Mouse (Mus musculus) forebrain, postnatal 0 days (tissue): Measurements from ENCODE around the gene Samd4b. TPM values are rescaled to one million over a fixed set of nuclear protein-coding genes. Genes with fewer than 3 reads are reported as not detected.

Experiments used
- ATAC-seq: fragments of 200-750 bp; cut with Nextera tagmentation; 2 replicates; pipeline ENCODE4 v1.8.0; 2017; ENCODE audit warnings: mild to moderate bottlenecking, moderate library complexity
- DNase-seq: peaks from one replicate; pipeline ENCODE4 v3.0.0-alpha.2; 2015
- H3K27ac ChIP-seq: fragments of 300-500 bp; sonication (generic); 2 replicates; pipeline ENCODE4 v1.5.1; 2014; ENCODE audit warnings: low read depth, mild to moderate bottlenecking, antibody characterized with exemption, low read length, moderate library complexity, mixed read lengths
- H3K27me3 ChIP-seq: fragments of 300-500 bp; sonication (generic); 2 replicates; pipeline ENCODE4 v1.6.1; 2014; ENCODE audit warnings: mild to moderate bottlenecking, low read length, mixed read lengths; ENCODE audit not compliant: insufficient read depth
- H3K36me3 ChIP-seq: fragments of 300-500 bp; sonication (generic); 2 replicates; pipeline ENCODE4 v1.6.1; 2014; ENCODE audit warnings: mild to moderate bottlenecking, moderate library complexity; ENCODE audit not compliant: insufficient read depth
- H3K4me1 ChIP-seq: fragments of 300-500 bp; sonication (generic); 2 replicates; pipeline ENCODE4 v1.6.1; 2014; ENCODE audit warnings: antibody characterized with exemption; ENCODE audit not compliant: insufficient read depth
- H3K4me2 ChIP-seq: fragments of 300-500 bp; sonication (generic); 2 replicates; pipeline ENCODE4 v1.6.1; 2014; ENCODE audit warnings: low read depth, mild to moderate bottlenecking, moderate library complexity
- H3K4me3 ChIP-seq: fragments of 300-500 bp; sonication (generic); 2 replicates; pipeline ENCODE4 v1.5.1; 2014; ENCODE audit warnings: low read depth, low read length, mixed read lengths
- H3K9ac ChIP-seq: fragments of 300-500 bp; sonication (generic); 2 replicates; pipeline ENCODE4 v1.6.1; 2014; ENCODE audit warnings: mild to moderate bottlenecking
- H3K9me3 ChIP-seq: fragments of 300-500 bp; sonication (generic); 2 replicates; pipeline ENCODE4 v1.6.1; 2016; ENCODE audit warnings: low read length
- CTCF ChIP-seq: sonication (generic); IDR thresholded peaks from 2 replicates; pipeline ENCODE4 v1.5.1; 2016; ENCODE audit warnings: antibody characterized with exemption, control low read depth, low read depth
- WGBS: fragments of 180-500 bp; shearing (Covaris S2); extraction: QIAGEN DNeasy Blood & Tissue Kit; methylation state at CpG from one replicate; pipeline ENCODE4 v1.1.7; 2014; 5-methylcytosine and 5-hydroxymethylcytosine counted together
- polyA plus RNA-seq: library from polyadenylated mRNA; unstranded; fragments of >200 nt; fragmentation: Nextera tagmentation; extraction: Ambion mirVana; gene quantifications from 2 replicates; pipeline ENCODE4 v1.2.1, GENCODE M21; 2015
- total RNA-seq: library from RNA; depleted of rRNA; stranded (reverse); fragments of >200 nt; gene quantifications from 2 replicates; pipeline ENCODE4 v1.2.3, GENCODE M21; 2014

Gene Samd4b
- total and polyA plus RNA-seq, 2 experiments from 2014 or later = 23.3 to 49.1 TPM

GRCm38 (mm10) chr7:28562371-28562770, 35.6 kb downstream of the Samd4b start:
- Histone ChIP-seq H3K27ac (no peak overlapping the region), H3K9ac (no peak overlapping the region), H3K36me3 (peaks cover 72% of the 10 kb centered on the region), H3K4me2 (no peak overlapping the region), H3K4me1 (no peaks in the 10 kb centered on the region), H3K27me3 (no peaks in the 10 kb centered on the region), H3K4me3 (no peak overlapping the region), H3K9me3 (no peaks in the 10 kb centered on the region)
- WGBS = 92% methylated on average over 13 of the region's 13 CpGs
- TF ChIP-seq CTCF = no peak
- ATAC-seq (no peak), DNase-seq (no peak)

- Histone ChIP-seq H3K9ac (no peak overlapping the region), H3K4me2 (no peak overlapping the region), H3K9me3 (no peaks in the 10 kb centered on the region), H3K4me1 (no peaks in the 10 kb centered on the region), H3K27ac (no peak overlapping the region), H3K4me3 (no peak overlapping the region), H3K36me3 (peaks cover 68% of the 10 kb centered on the region), H3K27me3 (no peaks in the 10 kb centered on the region)
- no peak for TF ChIP-seq CTCF
- 90% methylated on average over 11 of the region's 11 CpGs for WGBS
- DNase-seq (no peak), ATAC-seq (no peak)
Observed at GRCm38 (mm10) chr7:28561967-28562366, 36.0 kb downstream of the Samd4b start.

GRCm38 (mm10) chr7:28560856-28561255, 37.1 kb downstream of the Samd4b start:
- H3K9ac ChIP-seq = no peak overlapping the region
- DNase-seq = no peak
- peaks cover 60% of the 10 kb centered on the region for H3K36me3 ChIP-seq
- no peak for TF ChIP-seq CTCF
- H3K4me1 ChIP-seq = no peaks in the 10 kb centered on the region
- no peak for ATAC-seq
- no peak overlapping the region for H3K4me3 ChIP-seq
- H3K27me3 ChIP-seq = no peaks in the 10 kb centered on the region
- no peaks in the 10 kb centered on the region for H3K9me3 ChIP-seq
- H3K27ac ChIP-seq = no peak overlapping the region
- WGBS = 92% methylated on average over 10 of the region's 10 CpGs
- H3K4me2 ChIP-seq = no peak overlapping the region

GRCm38 (mm10) chr7:28558486-28558885, 39.5 kb downstream of the Samd4b start:
- ATAC-seq = no peak

GRCm38 (mm10) chr7:28557708-28558107, 40.2 kb downstream of the Samd4b start:
- WGBS = 90% methylated on average over 6 of the region's 6 CpGs

More at GRCm38 (mm10) chr7:28558486-28558885, 39.5 kb downstream of the Samd4b start:
- TF ChIP-seq CTCF = no peak
- H3K4me2 ChIP-seq = no peak overlapping the region
- H3K9me3 ChIP-seq = no peaks in the 10 kb centered on the region
- H3K4me1 ChIP-seq = no peaks in the 10 kb centered on the region
- no peak for DNase-seq
- peaks cover 44% of the 10 kb centered on the region for H3K36me3 ChIP-seq
- H3K27ac ChIP-seq = no peak overlapping the region
- H3K27me3 ChIP-seq = no peaks in the 10 kb centered on the region
- no peak overlapping the region for H3K9ac ChIP-seq
- WGBS = 56% methylated on average over 4 of the region's 4 CpGs
- no peak overlapping the region for H3K4me3 ChIP-seq

GRCm38 (mm10) chr7:28557069-28557468, 40.9 kb downstream of the Samd4b start:
- Histone ChIP-seq H3K4me2 (no peak overlapping the region), H3K9ac (no peak overlapping the region), H3K4me1 (no peaks in the 10 kb centered on the region), H3K4me3 (no peak overlapping the region), H3K36me3 (peaks cover 32% of the 10 kb centered on the region), H3K27ac (no peak overlapping the region), H3K27me3 (no peaks in the 10 kb centered on the region), H3K9me3 (no peaks in the 10 kb centered on the region)
- TF ChIP-seq CTCF = no peak
- WGBS = 73% methylated on average over 5 of the region's 5 CpGs
- no peak for DNase-seq
- no peak for ATAC-seq

More at GRCm38 (mm10) chr7:28557708-28558107, 40.2 kb downstream of the Samd4b start:
- no peak overlapping the region for H3K4me2 ChIP-seq
- H3K27me3 ChIP-seq = no peaks in the 10 kb centered on the region
- H3K4me1 ChIP-seq = no peaks in the 10 kb centered on the region
- no peaks in the 10 kb centered on the region for H3K9me3 ChIP-seq
- H3K4me3 ChIP-seq = no peak overlapping the region
- no peak for ATAC-seq
- H3K27ac ChIP-seq = no peak overlapping the region
- no peak for TF ChIP-seq CTCF
- no peak for DNase-seq
- H3K36me3 ChIP-seq = peaks cover 38% of the 10 kb centered on the region
- no peak overlapping the region for H3K9ac ChIP-seq

- no peak for TF ChIP-seq CTCF
- H3K4me2 ChIP-seq = no peak overlapping the region
- no peak overlapping the region for H3K9ac ChIP-seq
- no peak for DNase-seq
- H3K9me3 ChIP-seq = no peaks in the 10 kb centered on the region
- H3K27me3 ChIP-seq = no peaks in the 10 kb centered on the region
- H3K4me1 ChIP-seq = no peaks in the 10 kb centered on the region
- no peak overlapping the region for H3K4me3 ChIP-seq
- no peak overlapping the region for H3K27ac ChIP-seq
- no peak for ATAC-seq
- WGBS = 16% methylated on average over 5 of the region's 5 CpGs
- H3K36me3 ChIP-seq = peaks cover 26% of the 10 kb centered on the region
Observed at GRCm38 (mm10) chr7:28555939-28556535, 41.9 kb downstream of the Samd4b start.
